Mouse (Mus musculus) thymus, adult 2 months (tissue): ENCODE measurements at regions not wholly inside any gene's neighbourhood (a gene's known extent, or its start where the extent isn't known, plus 50 kb on each side); places are given as distances from the start of the nearest gene placed in this dataset.

Source experiments
- CTCF ChIP-seq: fragments of 200-500 bp; IDR thresholded peaks from 2 replicates; pipeline ENCODE4 v1.5.1; 2012; ENCODE audit warnings: mild to moderate bottlenecking, control low read depth, low read length, moderate library complexity, borderline replicate concordance; ENCODE audit not compliant: control insufficient read depth, poor library complexity, insufficient read depth; ENCODE audit errors: extremely low read depth
- POLR2A ChIP-seq: fragments of 200-500 bp; IDR thresholded peaks from 2 replicates; pipeline ENCODE4 v1.6.1; 2012; ENCODE audit warnings: mild to moderate bottlenecking, low read length, control low read depth, moderate library complexity; ENCODE audit not compliant: control insufficient read depth, poor library complexity, insufficient read depth; ENCODE audit errors: extremely low read depth

- TF ChIP-seq CTCF (no peak), POLR2A (no peak)
These were observed 160.1 kb upstream of the Chd6 start for GRCm38 (mm10) chr2:161268861-161269413.
